Mouse (Mus musculus) heart, postnatal 0 days (tissue): ENCODE data around the gene H3f3a.

Source experiments
- CTCF ChIP-seq: IDR thresholded peaks from 2 replicates; pipeline ENCODE4 v1.5.1; 2016; ENCODE audit warnings: antibody characterized with exemption, control low read depth, low read depth
- EP300 ChIP-seq: IDR thresholded peaks from 2 replicates; pipeline ENCODE4 v1.6.1; 2016; ENCODE audit warnings: antibody characterized with exemption, low read depth

DNA sequence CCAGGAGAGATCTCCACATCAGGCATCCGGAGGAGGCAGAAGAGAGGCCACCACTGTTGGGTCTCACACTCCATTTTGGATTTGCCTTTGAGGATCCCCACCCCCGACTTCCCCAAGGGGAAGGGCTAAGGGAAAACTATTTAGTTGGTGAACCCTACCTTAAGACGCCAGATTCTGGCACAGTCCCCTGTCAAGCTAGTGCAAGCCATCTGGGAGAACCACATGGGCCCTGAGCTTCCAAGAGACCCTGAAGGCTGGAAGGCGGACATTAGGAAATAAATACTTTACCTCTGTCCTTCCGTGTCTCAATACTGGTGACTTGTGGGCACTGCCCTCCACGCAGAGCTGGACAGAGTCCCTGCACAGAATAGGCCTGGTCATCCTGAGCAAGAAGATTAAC, 37.2 kb downstream of the H3f3a start:
- TF ChIP-seq CTCF (no peak), EP300 (no peak)
